Mouse (Mus musculus) urinary bladder, postnatal 36 days (tissue): ENCODE measurements around the gene Anks6.
"Not testable (repeated sequence)": the region's sequence is repeated elsewhere in the genome, so short reads cannot be mapped to it uniquely, and the experiment has no call there.

Experiments
- DNase-seq, 2 experiments: peaks; one replicate each; pipeline ENCODE4 v3.0.0; 2022; ENCODE audit warnings: low spot score in 2 of 2, mixed read lengths in 1 of 2

Gene Anks6

GRCm38 (mm10) chr4:47056791-47057509 is at the start of gene Anks6:
Gene Anks6, minus strand, starts transcription at chr4:47057427.
- peak; percentile 48 to 65 for DNase-seq

- peak in 1 of 2 experiments; percentile 15 for DNase-seq
Measured at GRCm38 (mm10) chr4:47103561-47103960, 46.3 kb upstream of the Anks6 start.

DNA sequence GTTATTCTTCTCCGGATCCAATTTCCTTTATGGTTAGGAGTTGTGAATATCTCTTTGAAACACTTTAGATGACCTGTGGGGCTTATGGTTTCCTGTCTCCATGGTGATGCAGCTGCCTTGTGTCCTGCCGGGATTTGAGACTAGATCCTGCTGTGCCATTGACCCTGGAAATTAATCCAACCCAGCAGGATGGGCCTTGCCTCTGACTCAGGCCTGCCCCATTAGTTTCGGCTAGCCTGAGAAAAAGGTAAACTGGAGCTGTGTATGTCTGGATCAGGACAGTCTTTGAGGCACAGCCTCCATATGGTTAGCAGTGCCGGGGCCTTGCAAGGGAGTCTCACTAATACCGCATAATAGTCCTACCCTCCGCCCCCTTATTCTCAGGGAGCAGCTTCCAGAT is 36.4 kb upstream of the Anks6 start:
- no peak for DNase-seq

DNA sequence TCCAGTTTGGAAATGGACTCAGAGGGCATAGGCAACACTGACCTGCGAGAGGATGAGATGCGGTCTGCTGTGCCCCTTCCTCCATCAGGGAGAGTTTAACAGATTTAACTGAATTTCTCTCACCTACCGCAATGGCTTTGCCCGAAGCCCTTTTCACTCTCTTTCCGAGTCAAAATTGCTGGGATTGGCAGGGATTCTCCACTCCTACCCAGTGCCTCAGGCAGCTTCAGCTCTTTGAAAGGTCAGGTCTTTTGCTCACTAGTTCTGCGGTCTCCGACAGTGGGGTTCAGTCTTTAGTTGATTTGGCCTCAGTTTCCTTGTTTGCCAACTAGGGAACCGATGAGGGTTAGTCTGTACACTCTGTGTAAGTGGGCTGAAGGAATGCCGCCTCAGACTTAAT is 35.9 kb upstream of the Anks6 start:
- DNase-seq = no peak

- DNase-seq = no peak
Measured at GRCm38 (mm10) chr4:47092387-47093021, 35.3 kb upstream of the Anks6 start.

DNA sequence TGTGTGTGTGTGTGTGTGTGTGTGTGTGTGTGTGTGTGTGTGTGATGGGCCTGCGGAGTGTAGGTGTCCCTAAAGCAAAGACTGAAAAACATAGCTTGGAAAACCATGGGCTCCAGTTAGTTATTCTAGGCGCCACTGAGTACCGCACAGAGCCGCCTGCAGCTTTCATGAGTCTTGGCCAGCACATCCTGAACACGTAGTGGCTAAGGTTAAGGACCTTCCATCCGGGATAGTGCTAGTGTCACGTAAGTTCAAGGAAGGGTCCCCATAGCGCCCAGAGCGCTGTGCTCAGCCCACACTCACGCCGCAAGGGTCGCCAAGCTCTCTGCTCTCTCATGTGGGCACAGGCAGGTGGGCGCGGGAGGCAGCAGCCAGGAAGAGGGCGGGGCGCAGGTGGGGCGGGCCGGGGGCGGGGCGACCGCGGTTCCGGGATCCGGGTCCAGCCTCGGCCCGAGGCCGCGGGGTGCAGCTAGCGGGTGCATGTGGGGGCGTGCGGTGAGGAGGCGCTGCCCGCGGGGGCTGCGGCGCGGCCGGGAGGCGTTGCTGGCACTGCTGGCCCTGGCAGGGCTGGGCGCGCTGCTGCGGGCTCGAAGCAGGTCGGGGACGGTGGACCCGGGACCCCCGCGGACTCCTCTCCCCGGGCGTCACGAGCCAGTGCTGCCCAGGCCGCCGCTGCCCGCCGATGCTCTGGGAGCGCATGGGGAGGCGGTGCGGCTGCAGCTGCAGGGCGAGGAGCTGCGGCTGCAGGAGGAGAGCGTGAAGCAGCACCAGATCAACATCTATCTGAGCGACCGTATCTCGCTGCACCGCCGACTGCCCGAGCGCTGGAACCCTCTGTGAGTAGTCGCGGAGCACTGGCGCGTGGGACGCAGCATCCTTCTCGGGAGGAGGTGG is 34.5 kb upstream of the Anks6 start, which contains the start of gene Galnt12:
Gene Galnt12, plus strand, starts transcription at position 417 of the 894 bp plus-strand sequence.
- DNase-seq = peak in 1 of 2 experiments; percentile 19

- no peak for DNase-seq
Measured at GRCm38 (mm10) chr4:47088671-47089070, 31.4 kb upstream of the Anks6 start.

DNA sequence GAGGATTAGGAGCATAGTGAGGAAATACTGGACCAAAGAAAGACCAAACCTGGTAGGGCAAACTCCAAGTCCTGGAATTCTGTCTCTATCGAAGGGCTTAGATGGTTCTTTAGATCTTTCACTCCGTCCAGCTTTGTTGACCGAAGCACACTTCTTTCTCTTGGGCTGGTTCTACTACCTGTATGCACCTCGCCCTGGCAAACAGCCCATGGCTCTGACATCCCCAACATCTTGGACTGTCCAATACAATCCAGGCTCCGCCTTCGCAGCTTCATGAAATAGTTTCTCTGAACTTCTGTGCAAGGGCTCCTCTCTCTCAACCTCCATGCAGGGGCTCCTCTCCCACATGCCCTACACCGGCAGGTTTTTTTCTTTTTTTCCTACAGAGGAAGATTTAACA is 26.6 kb upstream of the Anks6 start:
- DNase-seq = no peak

- no peak for DNase-seq
Measured at GRCm38 (mm10) chr4:47080647-47081010, 23.4 kb upstream of the Anks6 start.

GRCm38 (mm10) chr4:47079997-47080646 is 22.9 kb upstream of the Anks6 start:
- no peak for DNase-seq

DNA sequence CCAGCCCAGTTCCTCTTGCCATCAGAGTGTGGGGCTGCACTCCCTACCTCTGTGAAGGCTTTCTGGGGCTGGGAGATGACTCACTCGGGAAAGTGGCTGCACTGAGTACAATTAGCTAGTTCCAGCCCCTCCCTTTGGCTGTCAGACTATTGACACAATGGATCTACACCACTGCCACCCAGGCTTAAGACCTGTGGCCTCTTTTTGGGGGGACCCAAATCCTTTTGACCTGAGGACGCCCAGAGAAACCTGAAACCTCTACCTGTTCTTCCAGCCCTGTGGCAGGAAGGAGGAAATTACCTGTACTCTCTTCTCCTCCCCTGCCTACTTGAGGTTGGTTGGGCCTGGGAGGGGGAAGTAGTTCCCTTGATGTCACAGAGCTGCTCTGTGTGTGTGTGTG is 17.8 kb upstream of the Anks6 start:
- peak; percentile 30 to 48 for DNase-seq

- no peak for DNase-seq
Measured at GRCm38 (mm10) chr4:47060900-47061299, 3.7 kb upstream of the Anks6 start.

- DNase-seq = peak; percentile 30 to 43
Measured at GRCm38 (mm10) chr4:47057510-47058325, 491 bp upstream of the Anks6 start.

- no peak for DNase-seq
Measured at GRCm38 (mm10) chr4:47055570-47056080, 1.6 kb downstream of the Anks6 start.

GRCm38 (mm10) chr4:47055170-47055569 is 2.1 kb downstream of the Anks6 start:
- not testable (repeated sequence) for DNase-seq

- no peak for DNase-seq
Measured at GRCm38 (mm10) chr4:47051905-47052304, 5.3 kb downstream of the Anks6 start.

DNA sequence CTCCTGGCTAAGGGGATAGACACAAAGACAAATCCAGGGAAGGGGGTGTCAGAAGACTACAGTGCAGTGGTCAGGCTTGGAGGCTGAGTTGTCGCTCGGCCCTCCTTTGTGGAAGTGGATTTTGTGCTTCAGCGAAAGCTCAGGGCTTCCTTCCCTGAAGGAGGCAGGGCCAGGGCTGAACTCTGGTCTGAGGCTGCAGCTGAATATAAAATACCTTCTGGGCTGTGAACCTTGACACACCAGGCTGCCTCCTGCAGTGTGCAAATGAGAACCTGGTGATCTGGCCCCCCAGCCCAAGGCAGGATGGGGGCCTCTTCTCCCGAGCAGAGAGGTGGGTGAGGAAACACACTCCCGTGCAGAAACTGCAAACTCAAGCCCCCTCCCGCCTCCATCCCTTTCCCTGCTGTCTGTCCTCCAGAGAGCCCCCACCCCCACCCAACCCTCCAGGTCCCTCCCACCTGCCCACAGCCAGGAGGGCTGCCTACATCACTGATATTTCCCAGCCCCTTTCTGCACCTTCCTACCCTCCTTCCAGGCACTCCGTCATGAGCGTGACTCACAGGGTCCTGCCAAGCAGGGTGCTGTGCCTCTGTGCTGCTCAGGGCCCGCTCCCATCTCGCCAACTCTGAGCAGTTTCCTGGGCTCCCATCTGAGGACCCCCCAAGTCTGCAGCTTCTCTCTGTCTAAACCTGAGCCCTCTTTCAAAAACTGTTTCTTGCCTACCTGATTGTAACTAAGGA is 6.4 kb downstream of the Anks6 start:
- no peak for DNase-seq

DNA sequence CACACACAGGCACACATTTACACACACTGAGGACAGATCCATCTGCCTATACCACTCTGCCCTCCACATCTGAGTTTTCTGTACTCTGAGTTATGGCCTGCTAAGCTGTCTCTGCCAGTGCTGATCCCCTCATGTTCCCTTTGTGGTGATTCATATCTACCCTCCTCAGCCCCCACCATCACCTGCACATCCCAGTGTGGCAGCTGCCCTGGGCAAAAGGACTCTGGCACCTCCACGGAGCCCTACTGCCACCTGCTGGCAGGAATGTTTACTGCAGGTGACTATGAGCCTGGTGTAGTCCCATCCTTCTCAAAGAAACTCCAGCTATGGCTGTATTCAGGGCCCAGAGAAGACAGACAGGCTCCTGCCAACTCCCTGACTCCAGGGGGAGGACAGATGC is 7.1 kb downstream of the Anks6 start:
- peak; percentile 86 for DNase-seq

DNA sequence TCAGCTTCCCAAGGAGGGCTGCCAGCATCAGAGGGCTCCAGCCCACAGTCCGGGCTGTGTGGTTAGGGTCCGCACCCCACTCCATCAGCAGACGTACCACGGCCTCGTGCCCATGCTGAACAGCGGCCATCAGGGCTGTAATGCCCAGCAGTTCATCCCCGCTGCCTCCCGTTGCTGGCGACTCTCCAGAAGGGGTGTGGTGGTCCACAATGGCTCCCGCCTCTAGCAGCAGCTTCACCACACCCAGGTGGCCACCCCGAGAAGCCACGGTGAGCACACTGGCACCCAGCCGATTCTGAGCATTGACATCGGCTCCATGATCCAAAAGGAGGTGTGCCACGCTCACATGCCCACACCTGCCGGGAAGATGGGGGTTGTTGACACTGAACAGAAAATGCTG is 8.0 kb downstream of the Anks6 start:
- DNase-seq = no peak

DNA sequence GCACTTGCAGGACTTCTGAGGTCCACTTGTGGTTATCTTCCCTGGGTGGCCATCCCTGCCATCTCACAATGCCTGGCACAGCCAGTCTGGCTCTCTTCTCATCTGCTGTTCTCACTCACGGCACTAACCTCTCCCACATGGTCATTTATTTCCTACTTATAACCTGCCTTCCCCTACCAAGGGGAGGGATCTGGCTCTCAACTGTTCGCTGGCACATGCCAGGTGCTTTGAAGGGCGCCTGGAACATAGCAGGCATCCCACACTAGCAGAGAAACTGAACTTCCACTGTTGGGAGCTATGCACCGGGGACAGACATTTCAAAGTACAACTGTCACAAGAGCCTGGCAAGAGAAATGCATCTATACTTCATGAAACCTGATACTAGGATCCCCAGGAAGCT is 9.5 kb downstream of the Anks6 start:
- no peak for DNase-seq
